Mouse (Mus musculus) embryonic fibroblast, embryonic 13.5 days (primary cell): ENCODE data around the gene Sec16b. TPM values are rescaled to one million over a fixed set of nuclear protein-coding genes. Genes with fewer than 3 reads are reported as not detected.

ENCODE experiments used
- H3K27ac ChIP-seq: 2 replicates; pipeline ENCODE4 v1.5.1; 2012; ENCODE audit warnings: low read length, control low read depth, inconsistent platforms; ENCODE audit not compliant: insufficient read depth
- H3K4me1 ChIP-seq: 2 replicates; pipeline ENCODE4 v1.6.1; 2011; ENCODE audit warnings: low read length; ENCODE audit not compliant: control insufficient read depth, insufficient read depth
- H3K4me3 ChIP-seq: 2 replicates; pipeline ENCODE4 v1.5.1; 2011; ENCODE audit warnings: mild to moderate bottlenecking, control low read depth, low read length; ENCODE audit not compliant: insufficient read depth
- CTCF ChIP-seq: IDR thresholded peaks from 2 replicates; pipeline ENCODE4 v1.5.1; 2011; ENCODE audit warnings: mild to moderate bottlenecking, control low read depth, low read length, moderate library complexity, borderline replicate concordance; ENCODE audit not compliant: insufficient read depth
- POLR2A ChIP-seq: IDR thresholded peaks from 2 replicates; pipeline ENCODE4 v1.6.1; 2011; ENCODE audit warnings: low read depth, mild to moderate bottlenecking, control low read depth, low read length, moderate library complexity
- polyA plus RNA-seq: library from polyadenylated mRNA; stranded (reverse); fragments of >200 nt; gene quantifications from 2 replicates; pipeline ENCODE4 v1.2.4, GENCODE M21; 2011; ENCODE audit warnings: low read depth; ENCODE audit not compliant: missing spikeins, insufficient read length

The Sec16b gene
- polyA plus RNA-seq, 1 experiment = 13.9 TPM

- Histone ChIP-seq H3K4me3 (no peak overlapping the region), H3K4me1 (peaks cover 3% of the 10 kb centered on the region; the same call in 1 of the 2 replicates), H3K27ac (no peak overlapping the region)
- TF ChIP-seq POLR2A = no peak
- TF ChIP-seq CTCF = no peak
These were observed 30.3 kb upstream of the Sec16b start for GRCm38 (mm10) chr1:157476231-157476630.

DNA sequence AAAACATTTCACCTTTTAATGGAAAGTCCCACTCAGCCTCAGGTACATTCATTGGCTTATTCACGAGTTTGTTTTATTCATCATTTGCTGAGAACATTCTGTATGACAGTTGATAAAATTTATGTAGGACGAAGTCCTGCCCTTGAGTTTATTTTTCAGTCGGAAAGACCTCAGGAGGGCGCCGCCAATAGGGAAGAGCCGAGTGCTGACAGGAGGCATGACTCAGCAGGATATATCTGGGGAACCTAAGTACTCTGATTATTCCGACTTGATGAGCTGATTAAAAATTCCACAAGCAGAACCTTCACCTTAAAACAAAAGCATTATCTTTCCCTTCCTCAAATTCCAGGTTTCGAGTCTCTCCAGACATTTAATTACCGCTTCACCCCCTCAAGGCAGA is 26.4 kb upstream of the Sec16b start:
- TF ChIP-seq CTCF (no peak), POLR2A (no peak)
- peaks cover 6% of the 10 kb centered on the region for H3K4me1 ChIP-seq
- no peak overlapping the region for H3K27ac ChIP-seq
- H3K4me3 ChIP-seq = no peak overlapping the region

DNA sequence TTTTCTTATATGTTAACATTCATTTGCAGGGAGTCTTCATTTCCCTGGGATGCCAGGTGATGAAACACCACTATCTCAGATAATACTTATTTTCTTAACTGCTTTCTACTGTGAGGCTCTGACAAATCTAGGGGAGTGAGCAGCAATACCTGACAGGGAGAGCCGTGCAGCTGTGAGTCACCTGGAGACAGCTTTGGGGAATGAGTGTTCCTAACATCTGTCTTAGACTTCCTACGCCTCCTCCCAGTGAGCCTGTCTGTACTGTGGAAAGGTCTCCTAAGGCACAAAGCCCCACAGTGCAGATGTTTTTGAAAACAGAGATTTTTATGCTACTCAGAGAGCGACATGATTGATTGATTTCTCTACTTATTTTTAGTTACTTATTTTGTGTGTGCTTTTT is 25.6 kb upstream of the Sec16b start:
- Histone ChIP-seq H3K27ac (no peak overlapping the region), H3K4me1 (peaks cover 6% of the 10 kb centered on the region), H3K4me3 (no peak overlapping the region)
- TF ChIP-seq POLR2A (no peak), CTCF (no peak)

- TF ChIP-seq POLR2A (no peak), CTCF (no peak)
- Histone ChIP-seq H3K27ac (no peak overlapping the region), H3K4me3 (no peak overlapping the region), H3K4me1 (peaks cover 6% of the 10 kb centered on the region)
These were observed 24.9 kb upstream of the Sec16b start for GRCm38 (mm10) chr1:157481666-157482065.

- TF ChIP-seq CTCF (no peak), POLR2A (no peak)
- no peak overlapping the region for H3K4me3 ChIP-seq
- peaks cover 6% of the 10 kb centered on the region for H3K4me1 ChIP-seq
- no peak overlapping the region for H3K27ac ChIP-seq
These were observed 22.4 kb upstream of the Sec16b start for GRCm38 (mm10) chr1:157484161-157484560.

GRCm38 (mm10) chr1:157500657-157501056 is 5.9 kb upstream of the Sec16b start:
- Histone ChIP-seq H3K4me1 (no peaks in the 10 kb centered on the region), H3K27ac (no peak overlapping the region), H3K4me3 (no peak overlapping the region)
- TF ChIP-seq CTCF = no peak
- no peak for TF ChIP-seq POLR2A

GRCm38 (mm10) chr1:157501352-157501945 is 5.1 kb upstream of the Sec16b start:
- Histone ChIP-seq H3K27ac (no peak overlapping the region), H3K4me3 (no peak overlapping the region), H3K4me1 (no peaks in the 10 kb centered on the region)
- no peak for TF ChIP-seq POLR2A
- no peak for TF ChIP-seq CTCF

- no peak overlapping the region for H3K27ac ChIP-seq
- H3K4me3 ChIP-seq = no peak overlapping the region
- no peaks in the 10 kb centered on the region for H3K4me1 ChIP-seq
- no peak for TF ChIP-seq CTCF
- no peak for TF ChIP-seq POLR2A
These were observed 3.5 kb upstream of the Sec16b start for GRCm38 (mm10) chr1:157503071-157503470.

GRCm38 (mm10) chr1:157506995-157507595 is 567 bp downstream of the Sec16b start:
- peak overlapping the region; percentile 74 for H3K27ac ChIP-seq
- TF ChIP-seq POLR2A (no peak), CTCF (no peak)

DNA sequence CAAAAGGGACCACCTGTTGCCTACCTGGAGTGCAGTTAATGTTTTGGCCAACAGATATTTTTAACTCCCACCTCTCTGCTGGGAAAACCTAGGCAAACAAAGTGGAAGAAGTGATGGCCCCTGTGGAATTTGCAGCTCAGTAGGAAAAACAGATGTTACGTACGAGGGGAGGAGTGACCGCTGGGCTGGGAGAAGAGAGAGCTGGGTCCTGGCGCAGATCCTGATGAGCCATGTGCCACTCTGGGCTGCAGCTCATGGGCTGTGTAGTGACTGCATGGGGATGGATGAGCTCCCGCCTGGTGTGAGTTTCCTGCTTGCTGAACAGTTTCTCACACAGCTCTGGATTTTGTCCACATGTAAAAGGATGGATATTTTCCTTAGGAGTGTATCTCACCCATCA is 1.3 kb downstream of the Sec16b start:
- Histone ChIP-seq H3K4me1 (peaks cover 2% of the 10 kb centered on the region; the same call in 1 of the 2 replicates), H3K4me3 (no peak overlapping the region), H3K27ac (no peak overlapping the region)
- TF ChIP-seq POLR2A = 0 out of 2 replicates have a peak, but pooled peaks have one; percentile 14
- TF ChIP-seq CTCF = no peak

More at GRCm38 (mm10) chr1:157506995-157507595, 567 bp downstream of the Sec16b start:
- Histone ChIP-seq H3K4me3 (peak overlapping the region; percentile 30), H3K4me1 (no peaks in the 10 kb centered on the region)
